Mouse (Mus musculus) NIH3T3 (cell line): ENCODE measurements at regions not wholly inside any gene's neighbourhood (a gene's known extent, or its start where the extent isn't known, plus 50 kb on each side); places are given as distances from the start of the nearest gene placed in this dataset.

Experiments used
- DNase-seq: peaks from one replicate; pipeline ENCODE4 v3.0.0-alpha.2; 2012; ENCODE audit warnings: low read depth

DNA sequence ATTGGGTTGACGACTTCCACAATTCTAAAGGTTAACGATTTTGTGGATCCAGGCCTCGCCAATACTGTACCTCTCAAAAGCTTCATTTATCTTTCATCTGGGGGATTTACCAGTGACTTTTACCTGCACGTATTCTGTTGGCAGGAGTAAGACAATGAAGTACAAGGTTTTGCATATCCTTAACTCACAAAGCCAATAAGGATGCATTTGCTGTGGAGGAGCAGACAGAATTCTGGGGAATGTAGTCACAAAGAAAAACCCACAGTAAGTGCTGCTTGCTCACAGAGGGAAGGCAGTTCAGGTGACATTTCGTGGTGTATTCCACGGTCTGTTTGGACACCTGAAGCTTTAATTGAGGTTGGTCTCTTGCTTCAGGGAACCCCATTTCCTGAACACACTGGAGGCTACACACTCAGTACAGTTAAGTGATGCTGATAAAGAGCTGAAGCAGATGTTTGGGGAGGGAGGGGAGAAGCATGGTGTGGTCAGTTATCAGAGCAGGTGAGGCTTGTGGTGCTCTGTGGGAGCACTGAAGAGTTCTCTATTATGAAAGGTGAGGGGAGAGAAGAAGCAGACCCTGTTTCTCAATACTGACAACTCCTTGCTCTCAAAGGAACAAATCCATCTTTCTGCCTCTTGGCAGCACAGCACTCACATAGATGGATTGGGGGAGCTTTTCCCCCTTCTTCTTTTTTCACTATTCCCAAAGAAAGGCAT, 358.1 kb downstream of the Sorl1 start:
- no peak for DNase-seq

DNA sequence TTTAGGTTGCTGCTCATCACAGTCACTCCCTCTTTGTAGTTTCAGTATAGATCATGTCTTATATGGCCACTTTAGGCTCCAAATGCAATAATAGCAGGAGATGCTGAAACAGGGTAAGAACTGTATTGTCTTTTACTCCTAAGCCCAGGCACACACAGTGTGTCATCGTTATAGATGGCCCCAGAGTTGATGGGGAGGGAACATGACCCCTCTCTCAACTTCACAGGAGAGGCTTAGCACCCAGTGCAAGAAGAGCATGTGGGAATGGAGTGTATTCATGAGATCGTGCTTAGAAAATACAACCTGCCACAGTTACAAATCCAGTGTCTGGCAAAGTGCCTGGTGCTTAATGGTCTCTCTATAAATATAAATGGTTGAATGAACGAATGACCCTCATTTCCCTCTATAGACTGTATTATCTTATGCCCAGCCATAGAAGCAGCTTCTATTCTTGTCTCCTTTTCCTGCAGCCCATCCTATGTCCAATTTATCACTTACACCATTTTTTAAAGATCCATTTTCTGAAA, 363.0 kb downstream of the Sorl1 start:
- no peak for DNase-seq

DNA sequence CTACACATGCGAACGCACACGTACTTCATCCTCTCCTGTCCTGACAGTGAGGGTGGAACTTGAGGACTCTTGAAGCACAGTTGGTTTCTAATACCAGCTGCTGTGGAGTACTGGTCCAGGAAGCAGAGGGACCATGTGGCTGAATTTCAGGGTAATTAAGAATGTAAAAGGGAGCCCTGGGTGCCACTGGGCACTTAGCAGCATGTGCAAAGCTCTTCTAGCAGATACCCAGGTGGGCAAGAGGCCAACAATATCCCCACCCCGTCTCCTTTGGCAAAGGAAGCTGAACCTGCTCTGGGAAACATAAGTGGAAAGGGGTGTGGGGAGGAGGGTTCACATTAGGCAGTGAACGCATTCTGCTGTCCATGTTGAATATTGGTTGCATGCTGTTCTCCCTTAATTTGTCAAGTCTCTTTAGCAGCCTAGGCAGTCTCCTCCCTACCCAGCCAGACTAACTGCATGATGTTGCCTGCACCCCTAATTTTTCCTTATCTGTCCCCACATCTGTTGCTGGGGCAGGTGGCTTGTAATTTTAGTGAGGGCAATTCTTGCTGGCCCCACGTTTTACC, 369.6 kb downstream of the Sorl1 start:
- no peak for DNase-seq

DNA sequence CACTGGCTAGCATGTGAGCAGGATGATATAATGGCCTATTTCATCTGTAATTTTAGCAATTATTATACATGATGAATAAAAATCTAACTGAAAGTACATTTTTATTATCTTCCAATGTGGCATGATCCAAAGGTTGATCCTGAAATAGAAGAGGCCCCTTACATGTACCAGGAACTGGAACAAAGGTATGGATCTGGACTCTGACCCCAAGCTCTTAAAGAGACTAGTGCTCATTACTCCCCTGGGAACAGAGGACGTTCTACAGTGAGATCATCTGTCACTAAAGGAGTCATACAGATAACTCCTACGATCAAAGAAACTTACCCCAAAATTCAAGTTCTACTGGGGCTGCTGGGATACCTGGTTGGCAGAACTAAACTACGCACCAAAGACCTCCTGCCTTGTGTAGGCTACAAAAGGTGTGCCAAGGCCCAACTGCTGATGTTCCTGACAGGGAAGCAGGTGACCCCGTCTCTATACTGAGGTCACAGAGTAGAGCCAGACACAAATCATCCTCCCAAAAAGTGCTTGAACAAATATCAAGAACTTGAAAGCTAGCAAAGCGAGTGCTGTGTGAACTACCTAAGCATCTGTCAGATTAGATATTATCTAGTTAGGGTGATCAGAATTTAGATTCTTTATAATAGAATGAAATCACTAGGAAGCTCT, 378.0 kb downstream of the Sorl1 start:
- no peak for DNase-seq

DNA sequence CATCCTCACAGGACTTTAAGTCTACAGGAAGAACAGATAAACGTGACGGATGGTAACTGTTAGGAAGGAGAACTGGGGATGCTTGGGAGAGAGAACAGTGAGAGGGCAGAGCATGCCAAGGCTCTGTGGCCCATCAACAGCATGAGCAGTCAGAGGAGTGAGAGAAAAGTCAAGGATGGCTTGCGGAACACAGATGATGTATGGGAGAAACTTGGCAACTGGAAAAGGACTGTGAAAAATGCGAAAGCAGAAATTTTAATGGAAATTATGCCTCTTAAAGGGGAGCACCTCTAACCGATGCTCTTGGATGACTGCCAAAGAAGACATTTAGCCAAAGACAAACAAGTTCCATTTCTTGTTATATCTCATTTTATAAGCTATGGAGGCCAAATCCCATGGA, 382.6 kb downstream of the Sorl1 start:
- DNase-seq: peak; percentile 43

DNA sequence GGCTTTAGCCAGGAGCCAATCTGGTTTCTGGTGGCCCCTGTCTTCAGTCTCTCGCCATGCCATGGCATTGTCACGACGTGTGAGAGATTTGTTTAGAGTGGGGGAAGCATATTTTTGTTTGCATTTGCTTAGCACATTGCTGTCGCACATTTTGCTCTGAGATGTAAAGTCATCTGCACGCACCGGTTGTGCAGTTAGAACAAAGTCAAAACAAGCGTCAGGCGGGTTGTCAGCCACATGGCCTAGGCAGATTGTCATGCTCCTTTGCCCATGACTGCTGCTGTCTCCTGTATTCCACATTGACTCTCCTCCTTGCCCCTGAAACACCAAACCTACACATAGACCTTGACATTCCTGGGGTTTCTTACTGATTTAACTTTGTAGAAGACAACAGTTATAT, 383.6 kb downstream of the Sorl1 start:
- no peak for DNase-seq

DNA sequence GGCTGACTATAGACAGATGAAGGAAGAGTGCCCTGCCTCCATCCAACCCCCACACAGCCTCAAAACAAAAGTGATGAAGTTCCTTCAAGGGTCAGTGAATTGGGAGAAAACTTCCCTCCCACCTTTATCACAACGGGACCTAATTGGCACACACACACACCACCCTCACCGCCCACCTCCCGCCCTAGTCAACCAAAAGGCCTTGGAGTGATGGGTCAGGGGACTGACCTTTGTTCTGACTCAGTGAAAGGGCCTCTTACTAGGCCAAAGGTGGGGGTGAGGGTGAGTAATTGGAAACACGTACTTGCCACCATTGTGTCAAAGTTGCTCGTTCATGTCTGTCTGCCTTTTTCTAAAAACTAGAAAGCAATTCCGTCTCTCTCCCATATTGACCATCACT, 386.4 kb downstream of the Sorl1 start:
- DNase-seq: no peak

DNA sequence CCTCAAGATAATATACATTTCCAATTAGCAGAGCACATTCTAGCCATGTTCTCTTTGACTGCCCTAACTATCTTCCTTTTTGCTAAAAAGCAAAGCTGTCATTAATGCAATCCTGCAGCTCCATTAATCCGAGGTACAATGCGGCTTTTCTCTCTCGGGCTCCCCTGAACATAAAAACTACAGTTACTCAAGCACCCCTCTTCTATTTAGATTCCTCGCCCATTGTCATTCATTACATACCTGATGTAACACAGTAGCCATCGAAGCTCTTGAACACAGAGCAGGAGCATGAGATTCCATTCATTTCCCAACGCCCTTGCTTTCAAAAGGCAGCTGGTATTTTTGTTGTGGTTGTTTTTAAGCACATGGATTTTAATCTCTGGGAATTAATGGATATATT, 387.2 kb downstream of the Sorl1 start:
- no peak for DNase-seq

DNA sequence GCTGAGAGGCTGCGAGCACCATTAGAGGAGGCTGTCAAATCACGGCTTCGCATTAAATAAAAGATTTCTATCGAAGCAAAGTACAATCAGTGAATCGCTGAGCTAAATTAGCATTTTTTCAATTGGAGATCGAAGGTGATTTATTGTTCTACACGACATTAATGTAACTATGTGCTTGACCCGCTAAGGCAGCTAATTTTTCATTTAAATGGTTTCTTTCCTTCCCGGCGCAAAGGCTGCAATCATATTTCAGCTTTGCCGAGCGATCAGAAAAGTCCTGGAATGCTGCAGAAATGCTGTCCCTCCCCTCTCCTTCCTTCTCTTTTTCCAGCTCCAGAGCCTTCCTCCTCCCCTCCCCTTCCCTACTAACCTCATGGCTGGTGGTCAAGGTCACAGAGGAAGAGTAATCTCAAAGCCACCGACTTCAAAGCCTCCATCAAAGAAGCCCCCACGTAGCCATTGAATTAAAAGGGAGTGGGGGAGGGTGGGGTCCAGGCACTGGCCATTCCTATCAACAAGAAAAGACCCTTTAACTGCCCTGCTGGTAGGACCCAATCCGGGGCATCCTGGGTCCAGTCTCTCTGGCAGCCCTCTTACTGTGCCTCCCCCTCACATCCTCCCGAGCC, 387.8 kb downstream of the Sorl1 start:
- DNase-seq: no peak

DNA sequence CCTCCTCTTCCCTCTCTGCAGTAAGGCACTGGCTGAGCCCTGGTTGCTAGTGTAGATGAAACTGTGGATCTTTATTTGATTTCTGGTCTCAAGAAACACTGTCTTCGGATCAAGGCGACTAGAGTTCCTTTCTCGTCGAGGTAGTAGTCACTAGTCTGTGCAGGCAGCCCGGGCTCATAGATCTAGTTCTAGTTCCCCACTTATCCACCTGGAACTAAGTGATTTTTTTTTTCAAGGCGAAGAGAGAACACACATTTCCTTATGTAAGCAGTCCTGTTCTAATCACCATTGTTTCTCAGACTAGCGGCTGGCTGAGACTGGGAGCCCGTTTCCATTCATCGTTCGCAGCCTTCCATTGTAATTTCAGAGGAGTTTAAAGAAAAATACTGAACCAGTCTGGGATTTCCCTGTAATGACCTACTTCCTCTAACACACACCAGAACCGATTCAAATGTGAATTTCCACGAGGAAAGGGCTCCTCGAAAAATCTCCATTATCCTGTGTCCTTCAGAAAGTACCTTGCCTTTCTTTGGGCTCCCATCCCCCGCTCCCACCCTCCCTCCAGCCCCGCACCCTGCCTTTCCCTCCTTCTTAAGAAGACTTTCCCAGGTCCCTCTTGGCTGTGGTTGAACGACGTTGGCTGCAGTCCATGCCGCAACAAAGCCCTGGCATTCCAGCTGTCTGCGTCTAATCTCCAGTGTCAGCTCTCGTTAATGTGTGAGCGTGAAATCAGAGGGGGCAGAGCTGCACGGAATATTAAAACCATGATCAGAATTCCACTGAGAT, 388.5 kb downstream of the Sorl1 start:
- DNase-seq: peak; percentile 91

DNA sequence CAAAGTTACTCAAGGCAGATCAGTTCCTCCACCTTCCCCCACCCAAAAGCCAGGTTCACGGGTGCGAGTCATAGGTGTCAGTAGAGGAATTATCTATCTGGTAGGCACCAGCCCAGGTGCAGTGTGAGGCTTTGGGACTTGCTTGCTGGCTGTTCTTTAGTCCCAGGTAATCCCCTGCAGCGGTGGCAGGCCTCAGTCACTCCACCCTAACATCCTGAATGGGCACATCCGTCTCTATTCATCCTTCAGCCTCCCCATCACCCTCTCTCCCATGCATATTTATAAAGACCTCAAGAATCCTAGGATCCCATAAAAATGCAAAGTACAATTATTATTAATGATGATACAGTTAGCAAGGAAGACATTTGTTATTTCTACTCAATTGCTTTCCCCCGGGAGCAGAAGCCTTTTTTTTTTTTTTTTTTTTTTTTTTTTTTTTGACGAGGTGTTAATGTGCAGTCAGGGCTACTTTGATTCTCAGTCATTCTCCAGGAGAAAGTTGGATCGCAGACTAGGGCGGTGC, 389.1 kb downstream of the Sorl1 start:
- no peak for DNase-seq

DNA sequence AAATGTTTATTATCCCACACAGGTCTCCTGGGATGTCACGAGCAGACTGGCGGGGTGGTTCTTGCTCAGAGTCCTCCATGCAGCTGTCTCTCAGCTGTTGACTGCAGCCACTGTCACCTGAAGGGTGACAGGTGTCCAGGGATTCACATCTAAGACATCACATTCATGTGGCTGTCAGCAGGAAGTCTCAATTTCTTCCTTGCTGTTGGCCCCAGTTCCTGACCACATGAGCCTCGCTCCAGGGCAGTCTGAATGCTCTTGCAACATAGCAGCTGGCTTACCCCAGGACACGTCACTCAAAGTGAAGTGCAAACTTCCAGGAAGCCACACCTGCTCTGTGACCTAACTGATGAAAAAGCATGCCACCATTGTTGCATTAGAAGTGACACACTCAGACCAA, 402.5 kb downstream of the Sorl1 start:
- no peak for DNase-seq

DNA sequence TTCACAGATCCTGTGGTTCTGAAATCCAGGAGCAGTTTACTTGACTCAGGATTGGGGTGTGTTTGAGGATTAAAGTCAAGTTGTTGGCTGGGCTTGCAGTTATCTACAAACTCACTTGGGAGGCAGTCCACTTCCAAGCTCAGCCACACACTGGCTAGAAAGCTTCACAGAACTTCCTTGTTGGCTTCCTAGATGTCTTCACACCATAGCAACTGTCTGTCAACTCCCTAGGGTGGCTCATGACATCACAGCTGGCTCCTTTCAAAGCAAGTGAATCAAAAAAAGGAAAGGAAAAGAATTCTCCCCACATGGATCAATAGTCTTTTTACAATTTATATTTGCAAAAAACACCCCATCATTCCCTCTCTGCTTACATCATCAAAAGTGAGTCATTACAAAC, 408.9 kb downstream of the Sorl1 start:
- DNase-seq: peak; percentile 48

DNA sequence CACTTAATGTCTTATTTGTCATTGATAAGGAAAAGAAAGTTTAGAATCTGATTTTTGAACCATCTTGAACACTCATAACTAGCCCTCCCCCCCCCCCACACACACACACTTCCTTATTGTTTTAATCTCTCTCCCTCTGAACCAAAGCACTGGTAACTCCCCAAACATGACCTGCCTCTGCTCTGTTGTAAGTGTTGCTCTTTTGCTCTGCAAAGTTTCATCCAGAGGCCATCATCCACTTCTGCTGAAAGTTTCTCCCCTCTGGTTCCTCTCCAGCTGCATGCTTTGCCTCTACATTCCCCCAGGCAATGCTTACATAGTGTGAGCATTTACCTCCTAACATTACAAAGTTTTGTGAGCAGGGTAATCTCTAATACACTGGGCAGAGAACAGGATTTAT, 418.1 kb downstream of the Sorl1 start:
- DNase-seq: peak; percentile 79

DNA sequence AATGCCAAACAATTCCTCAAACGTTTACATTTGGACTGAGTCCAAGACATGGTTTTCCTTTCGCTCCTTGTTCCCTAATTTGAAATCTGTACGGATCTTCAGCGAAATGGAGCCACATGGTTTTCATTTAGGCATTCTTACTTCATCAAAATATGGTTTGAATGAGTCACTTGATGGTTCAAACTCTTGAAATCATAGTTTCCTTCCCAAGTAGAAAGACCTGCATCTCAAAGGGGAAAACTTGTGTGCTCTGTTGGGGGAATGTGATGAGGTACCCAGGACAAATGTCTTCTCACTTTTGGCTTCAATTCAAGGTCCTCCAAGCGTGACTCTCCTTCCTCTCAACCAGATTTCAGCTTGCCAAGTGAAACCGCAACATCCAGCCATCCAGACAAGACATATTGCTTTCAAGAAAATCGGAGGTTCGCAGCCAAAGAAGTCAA, 418.6 kb downstream of the Sorl1 start:
- DNase-seq: peak; percentile 89

DNA sequence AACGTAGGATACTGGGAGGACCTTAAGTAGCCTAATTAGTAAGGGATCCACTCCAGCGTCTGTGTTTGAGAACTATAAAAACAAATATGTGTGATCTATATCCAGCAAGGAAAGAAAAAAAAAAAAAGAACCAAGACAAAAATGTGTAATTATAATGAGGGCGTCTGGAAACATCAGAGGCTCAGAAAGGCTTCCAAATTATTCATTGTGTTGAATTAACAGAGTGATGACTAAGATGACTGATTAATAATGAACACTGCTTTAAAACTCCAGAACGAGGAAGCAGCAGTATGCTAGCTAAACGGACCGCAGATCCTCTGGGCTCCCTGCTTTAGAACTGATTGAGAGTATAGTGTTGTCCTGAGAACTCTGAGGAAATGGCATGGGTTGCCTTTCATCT, 421.0 kb downstream of the Sorl1 start:
- DNase-seq: no peak

DNA sequence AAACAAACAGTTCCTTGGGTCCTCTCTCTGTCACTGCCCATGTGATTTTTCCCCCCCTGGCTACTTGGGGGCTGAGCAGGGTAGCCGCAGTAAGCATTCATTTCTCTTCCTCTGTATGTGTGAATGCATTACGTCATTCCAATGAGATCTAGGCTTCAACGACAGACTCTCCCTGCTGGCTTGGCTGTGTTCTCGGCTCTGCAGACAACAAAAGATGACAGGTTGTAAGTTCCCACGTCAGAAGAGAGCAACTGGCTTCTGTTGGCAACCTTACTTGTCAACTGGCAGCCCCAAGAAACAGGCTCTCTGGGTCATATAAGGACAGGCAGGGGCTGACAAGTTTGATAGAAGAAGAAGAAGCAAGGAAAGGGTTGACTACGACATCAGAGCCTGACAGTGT, 423.4 kb downstream of the Sorl1 start:
- no peak for DNase-seq

DNA sequence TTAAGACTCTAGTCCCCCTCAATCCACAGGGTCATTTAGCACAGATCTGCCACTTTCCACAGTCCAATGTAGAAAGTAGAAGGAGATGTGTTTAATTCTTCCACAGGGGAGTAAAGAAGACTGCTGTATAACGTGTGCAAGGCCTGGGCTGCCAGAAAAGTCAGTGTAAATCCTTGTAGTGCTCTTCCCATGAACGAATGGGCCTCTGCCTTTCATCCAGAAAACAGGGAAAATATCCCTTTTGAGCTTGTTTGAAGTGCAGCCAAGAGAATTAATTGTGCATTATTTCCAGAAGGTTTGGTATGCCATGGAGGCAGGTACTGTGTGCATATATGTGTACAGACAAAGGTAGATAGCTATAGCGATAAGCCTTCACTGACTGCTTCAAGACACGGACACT, 425.1 kb downstream of the Sorl1 start:
- DNase-seq: no peak

DNA sequence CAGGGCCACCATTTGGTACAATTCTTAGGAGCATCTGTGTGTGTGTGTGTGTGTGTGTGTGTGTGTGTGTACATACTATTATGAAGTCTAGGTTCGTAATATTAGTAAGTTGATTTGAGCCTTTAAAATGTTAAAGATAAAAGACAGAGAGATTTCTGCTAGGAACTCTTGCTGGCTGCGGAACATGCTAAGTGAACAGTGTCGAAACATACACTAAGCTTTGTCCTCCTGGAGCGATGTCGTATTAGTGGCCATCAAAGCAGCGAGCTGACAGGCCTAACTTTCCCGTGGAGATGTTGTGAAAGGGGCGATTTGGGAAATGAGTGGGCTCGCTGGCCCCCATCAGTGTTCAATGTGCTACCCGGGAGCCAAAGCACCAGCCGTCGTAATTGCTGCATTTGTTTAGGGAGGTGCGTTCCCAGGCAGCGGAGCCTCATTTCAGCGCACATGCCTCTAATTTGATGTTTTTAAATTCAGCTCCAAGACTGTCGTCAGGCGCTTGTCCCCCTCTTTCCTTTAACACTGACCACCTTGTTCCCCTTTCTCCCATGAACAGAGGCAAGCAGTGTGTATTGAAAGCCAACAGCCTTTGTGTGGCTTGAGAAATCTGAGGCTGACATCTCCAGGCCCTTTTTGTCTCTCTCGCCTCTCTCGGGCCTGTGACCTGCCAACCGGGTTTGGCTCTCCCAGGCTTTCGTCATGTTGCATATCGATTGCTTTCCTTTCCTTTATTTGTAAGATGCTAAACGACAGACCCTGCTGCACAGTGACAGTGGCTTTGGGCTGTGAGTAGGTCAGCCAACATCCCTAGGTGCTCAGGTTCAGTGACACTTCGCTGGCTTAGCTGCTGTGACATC, 426.3 kb downstream of the Sorl1 start:
- no peak for DNase-seq

DNA sequence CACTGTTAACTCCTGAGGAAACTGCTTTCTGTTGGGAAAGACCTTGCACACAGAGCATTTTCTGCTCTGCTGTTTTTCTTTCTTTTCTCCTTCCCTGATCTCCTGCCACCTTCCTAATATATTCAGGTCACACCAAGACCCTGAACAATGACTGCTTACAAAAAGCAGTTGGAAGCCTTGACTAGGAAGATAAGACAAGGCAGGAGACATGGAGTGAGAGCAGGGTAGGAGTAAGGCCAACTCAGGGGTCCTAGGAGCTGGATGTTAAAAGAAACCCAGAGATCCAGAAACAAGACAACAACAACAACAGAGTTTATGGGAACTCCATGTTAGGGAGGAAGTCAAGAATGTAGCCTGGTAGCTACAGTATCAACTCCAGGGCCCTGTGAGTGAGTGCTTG, 426.9 kb downstream of the Sorl1 start:
- no peak for DNase-seq

DNA sequence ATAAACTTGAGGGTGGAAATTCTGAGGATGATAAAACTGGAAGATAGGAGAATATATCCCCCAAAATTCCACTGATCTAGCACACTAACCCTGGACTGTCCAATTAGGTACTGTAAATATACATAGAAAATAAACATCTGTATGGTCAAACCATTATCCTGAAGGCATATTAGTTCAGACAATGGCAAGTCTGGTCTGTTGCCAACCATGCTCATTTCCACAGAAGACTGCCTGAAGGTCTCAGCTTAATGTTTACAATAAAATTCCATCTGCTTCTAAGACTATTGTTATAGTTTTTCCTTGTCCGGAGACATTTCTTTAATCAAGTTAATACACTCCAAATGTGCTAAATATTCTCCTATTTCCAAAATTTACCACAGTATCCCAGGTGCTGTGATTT, 441.2 kb downstream of the Sorl1 start:
- no peak for DNase-seq
